Mouse (Mus musculus): Measurements from ENCODE around the gene Cth. TPM values are rescaled to one million over a fixed set of nuclear protein-coding genes. Genes with fewer than 3 reads are reported as not detected.

The Cth gene
- polyA plus RNA-seq, 1 experiment from 2014 or later, result 7.5 TPM

DNA sequence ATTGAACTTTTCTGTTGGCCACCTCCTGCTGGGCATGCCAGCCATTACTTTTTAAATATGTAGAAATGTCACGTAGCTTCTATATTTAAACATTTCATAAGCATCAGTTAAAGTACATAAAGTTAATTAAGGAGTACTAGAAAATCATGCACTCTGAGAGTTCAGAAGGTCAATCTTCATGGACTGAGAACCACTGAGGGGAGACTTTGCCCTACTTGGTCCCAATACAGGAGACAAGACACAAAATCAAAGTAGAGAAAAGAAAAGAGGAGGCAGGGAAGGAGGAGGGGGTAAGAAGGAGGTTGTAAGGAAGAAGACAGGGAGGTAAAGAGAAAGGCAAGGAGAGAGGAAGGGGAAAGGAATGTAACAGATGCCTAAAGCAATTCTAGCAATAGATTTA lies 24.9 kb downstream of the Cth start:
- WGBS, result 90% methylated on average over 1 of the region's 1 CpGs

DNA sequence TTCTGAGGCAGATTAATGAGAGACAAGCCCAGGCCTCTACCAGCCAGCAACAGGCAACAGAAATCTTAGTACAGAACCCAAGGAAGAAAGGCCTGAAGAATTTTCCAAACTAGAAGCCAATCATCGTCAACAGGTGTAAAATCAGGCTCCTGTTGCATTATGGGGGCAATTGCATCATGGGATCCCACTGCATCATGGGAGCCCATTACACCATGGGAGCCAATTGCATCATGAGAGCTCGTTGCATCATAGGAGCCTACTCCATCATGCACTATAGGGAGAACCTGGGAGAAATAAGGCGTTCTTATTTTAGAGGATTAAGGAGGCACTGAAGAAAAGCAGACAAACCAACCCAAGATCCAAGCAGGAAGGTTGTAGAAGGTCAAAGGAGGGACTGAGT lies 27.2 kb downstream of the Cth start:
- H3K27me3 ChIP-seq, result no peaks in the 10 kb centered on the region
- ATAC-seq (ENCODE audit: low FRiP score), result no peak
- no peaks in the 10 kb centered on the region for H3K36me3 ChIP-seq
- no peak overlapping the region for H3K27ac ChIP-seq
- H3K9ac ChIP-seq, result no peak overlapping the region
- 92% methylated on average over 3 of the region's 3 CpGs for WGBS
- H3K4me2 ChIP-seq (replicated peaks), result no peak overlapping the region
- H3K9me3 ChIP-seq (replicated peaks), result no peaks in the 10 kb centered on the region
- no peaks in the 10 kb centered on the region for H3K4me1 ChIP-seq
- no peak overlapping the region for H3K4me3 ChIP-seq

More for the DNA sequence above, 24.9 kb downstream of the Cth start:
- H3K4me2 ChIP-seq (replicated peaks), result no peak overlapping the region
- H3K36me3 ChIP-seq, result no peaks in the 10 kb centered on the region
- H3K4me3 ChIP-seq, result no peak overlapping the region
- ATAC-seq (ENCODE audit: low FRiP score), result no peak
- no peaks in the 10 kb centered on the region for H3K9me3 ChIP-seq (replicated peaks)
- no peak overlapping the region for H3K27ac ChIP-seq
- no peak overlapping the region for H3K9ac ChIP-seq
- H3K4me1 ChIP-seq, result no peaks in the 10 kb centered on the region
- H3K27me3 ChIP-seq, result no peaks in the 10 kb centered on the region

DNA sequence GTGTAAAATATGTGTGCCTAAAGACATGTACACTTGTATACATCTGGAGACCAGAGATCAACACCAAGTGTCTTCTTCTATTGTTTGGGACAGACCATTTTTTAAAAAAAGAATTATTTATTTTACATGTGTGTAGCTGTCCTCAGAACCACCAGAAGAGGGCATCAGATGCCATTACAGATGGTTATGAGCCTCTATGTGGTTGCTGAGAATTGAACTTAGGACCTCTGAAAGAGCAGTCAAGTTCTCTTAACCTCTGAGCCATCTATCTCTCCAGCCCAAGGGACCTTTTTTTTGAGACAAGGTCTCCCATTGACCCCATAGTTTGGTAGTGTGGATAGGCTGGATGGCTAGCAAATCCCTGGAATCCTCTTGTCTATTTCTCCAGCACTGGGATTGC lies 33.1 kb downstream of the Cth start:
- no peak for ATAC-seq (ENCODE audit: low FRiP score)
- Histone ChIP-seq H3K4me1 (no peaks in the 10 kb centered on the region), H3K4me3 (no peak overlapping the region), H3K27me3 (no peaks in the 10 kb centered on the region), H3K9ac (no peak overlapping the region), H3K27ac (no peak overlapping the region), H3K4me2 (replicated peaks) (no peak overlapping the region), H3K36me3 (no peaks in the 10 kb centered on the region), H3K9me3 (replicated peaks) (no peaks in the 10 kb centered on the region)

DNA sequence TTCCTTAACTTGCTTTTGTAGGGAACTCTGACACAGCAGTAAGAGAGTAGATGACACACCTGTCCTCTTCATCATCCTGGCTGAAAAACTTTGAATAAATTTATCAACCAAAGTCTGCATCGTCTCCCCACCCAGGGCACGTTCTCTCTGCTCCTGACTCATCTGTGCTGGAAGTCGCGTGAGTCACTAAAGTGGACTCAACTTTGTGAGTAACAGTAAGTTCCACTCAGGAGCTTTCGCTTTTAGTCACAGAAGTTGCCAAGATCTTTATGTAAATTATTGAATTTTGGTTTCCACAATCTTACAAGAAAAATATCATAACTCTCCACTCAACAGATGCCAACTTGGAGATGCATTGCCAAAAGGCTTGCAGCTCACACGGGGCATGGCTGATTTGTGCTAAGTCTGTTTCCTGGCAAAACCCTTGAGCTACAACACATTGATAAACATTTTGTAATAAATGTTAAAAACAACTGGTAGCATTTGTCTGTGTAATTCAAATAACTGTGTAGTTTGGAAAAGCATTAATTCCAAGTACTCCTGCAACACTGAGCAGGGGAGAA lies 40.7 kb downstream of the Cth start:
- Histone ChIP-seq H3K27ac (no peak overlapping the region), H3K9ac (no peak overlapping the region), H3K36me3 (no peaks in the 10 kb centered on the region), H3K4me2 (replicated peaks) (no peak overlapping the region), H3K9me3 (replicated peaks) (no peaks in the 10 kb centered on the region), H3K27me3 (no peaks in the 10 kb centered on the region), H3K4me3 (no peak overlapping the region), H3K4me1 (no peaks in the 10 kb centered on the region)
- 93% methylated on average over 6 of the region's 6 CpGs for WGBS
- ATAC-seq (ENCODE audit: low FRiP score), result no peak

DNA sequence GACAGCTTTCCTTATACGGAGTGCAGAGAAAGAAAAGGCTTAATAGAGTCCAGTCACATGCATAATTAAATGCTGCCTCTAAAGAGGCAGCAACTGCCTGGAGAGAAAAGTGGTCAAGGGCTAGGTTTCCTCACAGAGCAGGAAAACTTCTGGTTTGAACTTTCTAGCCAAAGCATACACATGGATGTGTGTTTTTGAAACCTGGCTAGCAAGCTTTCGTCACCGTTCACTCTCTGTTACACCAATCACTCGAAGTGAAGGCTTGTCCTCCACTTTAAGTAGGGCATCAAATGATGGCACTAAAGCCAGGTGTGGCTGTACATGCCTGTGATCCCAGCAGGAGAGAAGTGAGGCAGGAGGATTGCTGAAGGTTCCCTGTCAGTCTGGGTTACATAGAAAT lies 41.8 kb downstream of the Cth start:
- Histone ChIP-seq H3K36me3 (no peaks in the 10 kb centered on the region), H3K4me1 (no peaks in the 10 kb centered on the region), H3K4me3 (no peak overlapping the region), H3K9ac (no peak overlapping the region), H3K4me2 (replicated peaks) (no peak overlapping the region), H3K27me3 (no peaks in the 10 kb centered on the region), H3K9me3 (replicated peaks) (no peaks in the 10 kb centered on the region), H3K27ac (no peak overlapping the region)
- no peak for ATAC-seq (ENCODE audit: low FRiP score)
- WGBS, result 78% methylated on average over 4 of the region's 4 CpGs

DNA sequence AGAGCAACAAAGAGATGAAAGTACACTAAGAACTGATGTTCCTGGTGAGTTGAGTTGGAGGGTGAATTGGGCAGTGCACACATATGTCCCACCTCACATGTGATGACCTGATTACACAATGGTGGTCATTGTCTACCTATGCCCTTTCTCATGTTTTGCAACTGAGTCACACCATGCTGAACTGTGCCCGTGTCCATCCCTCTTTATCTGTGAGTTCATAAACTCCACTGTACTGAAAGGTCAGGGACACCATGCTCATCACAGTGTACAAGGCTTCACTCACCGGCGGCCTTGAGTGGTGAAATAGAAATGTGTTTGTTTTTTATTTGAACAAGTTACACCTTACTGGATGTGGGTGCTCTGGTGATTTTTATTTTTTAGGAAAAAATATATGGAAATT lies 42.9 kb downstream of the Cth start:
- no peak overlapping the region for H3K27ac ChIP-seq
- H3K4me2 ChIP-seq (replicated peaks), result no peak overlapping the region
- ATAC-seq (ENCODE audit: low FRiP score), result no peak
- H3K27me3 ChIP-seq, result no peaks in the 10 kb centered on the region
- WGBS, result 92% methylated on average over 3 of the region's 3 CpGs
- no peak overlapping the region for H3K9ac ChIP-seq
- no peaks in the 10 kb centered on the region for H3K4me1 ChIP-seq
- H3K9me3 ChIP-seq (replicated peaks), result no peaks in the 10 kb centered on the region
- no peak overlapping the region for H3K4me3 ChIP-seq
- no peaks in the 10 kb centered on the region for H3K36me3 ChIP-seq

DNA sequence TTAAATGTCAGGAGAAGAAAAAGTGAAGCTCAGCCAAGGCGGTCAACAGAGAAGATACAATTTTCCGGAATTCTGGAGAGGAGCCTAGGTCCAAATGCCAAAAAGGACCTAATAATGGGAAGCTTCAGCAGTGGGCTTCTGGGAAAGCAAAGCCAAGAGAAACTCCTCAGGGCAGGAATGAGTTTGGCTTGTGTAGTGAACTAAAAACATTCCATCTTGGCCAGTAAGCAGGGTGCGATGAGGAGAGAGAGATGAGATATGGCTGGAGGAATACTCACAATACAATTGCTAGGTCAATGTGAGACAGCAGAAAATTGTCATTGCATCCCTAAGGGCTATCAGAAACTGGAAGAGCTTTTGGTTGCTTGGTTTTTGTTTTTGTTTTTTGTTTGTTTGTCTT lies 43.9 kb downstream of the Cth start:
- 97% methylated on average over 3 of the region's 3 CpGs for WGBS

DNA sequence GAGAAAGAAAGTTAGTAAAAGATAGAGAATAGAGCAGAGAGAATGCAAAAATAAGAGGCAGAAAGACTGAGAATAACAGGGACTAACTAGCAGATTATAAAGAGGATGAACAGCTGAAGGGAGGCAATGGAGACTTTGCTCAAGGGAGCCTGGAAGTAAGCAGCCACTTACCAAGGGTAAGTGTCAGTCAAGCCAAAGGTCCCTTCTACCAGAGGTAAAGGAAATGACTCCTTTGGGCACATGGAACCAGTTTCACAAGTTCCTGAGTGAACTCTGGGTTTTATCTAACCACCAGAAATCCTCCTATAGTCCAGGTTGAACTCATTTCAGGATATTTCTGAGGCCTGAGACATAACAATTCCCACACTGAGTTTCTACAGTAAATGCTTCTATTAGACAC lies 47.0 kb downstream of the Cth start:
- Histone ChIP-seq H3K27ac (no peak overlapping the region), H3K9ac (no peak overlapping the region), H3K27me3 (no peaks in the 10 kb centered on the region), H3K4me2 (replicated peaks) (no peak overlapping the region), H3K4me3 (no peak overlapping the region), H3K9me3 (replicated peaks) (no peaks in the 10 kb centered on the region), H3K4me1 (no peaks in the 10 kb centered on the region), H3K36me3 (no peaks in the 10 kb centered on the region)
- no peak for ATAC-seq (ENCODE audit: low FRiP score)

More for the DNA sequence above, 43.9 kb downstream of the Cth start:
- no peak for ATAC-seq (ENCODE audit: low FRiP score)
- Histone ChIP-seq H3K4me3 (no peak overlapping the region), H3K9ac (no peak overlapping the region), H3K36me3 (no peaks in the 10 kb centered on the region), H3K4me1 (no peaks in the 10 kb centered on the region), H3K27ac (no peak overlapping the region), H3K9me3 (replicated peaks) (no peaks in the 10 kb centered on the region), H3K4me2 (replicated peaks) (no peak overlapping the region), H3K27me3 (no peaks in the 10 kb centered on the region)

DNA sequence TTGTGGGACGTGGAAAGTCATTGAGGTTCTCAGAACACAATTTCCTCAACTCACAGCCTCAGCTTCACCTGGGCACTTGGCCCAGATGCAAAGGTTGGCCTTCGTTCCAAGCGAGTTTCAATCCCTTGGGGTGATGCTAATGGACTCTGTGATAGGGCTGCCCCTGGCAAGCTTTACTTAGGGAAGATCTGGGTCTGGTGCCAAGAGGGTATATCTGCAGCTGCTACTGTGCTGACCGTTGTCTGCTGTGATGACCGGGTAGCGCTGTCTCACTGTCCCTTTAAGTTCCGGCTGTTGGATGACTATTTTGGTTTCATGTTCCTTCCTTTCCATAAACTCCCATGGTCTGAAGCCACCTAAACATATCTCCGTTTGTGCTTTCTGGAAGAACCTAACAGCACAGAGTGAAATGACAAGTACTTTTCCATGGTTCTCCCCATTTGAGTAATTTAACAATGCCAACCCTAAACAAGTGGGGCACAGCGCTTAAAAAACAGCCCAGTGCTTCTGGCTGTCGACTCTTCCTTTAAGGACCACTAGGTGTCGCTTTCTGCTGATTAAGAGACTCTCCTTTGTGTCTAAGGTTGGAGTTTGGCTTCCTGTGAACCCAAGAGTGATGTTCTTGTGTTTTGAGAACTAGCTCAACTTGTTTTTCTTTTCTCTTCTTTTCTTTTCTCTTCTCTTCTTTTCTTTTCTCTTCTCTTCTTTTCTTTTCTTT lies 48.3 kb downstream of the Cth start:
- Histone ChIP-seq H3K4me2 (replicated peaks) (no peak overlapping the region), H3K27me3 (no peaks in the 10 kb centered on the region), H3K9ac (no peak overlapping the region), H3K36me3 (no peaks in the 10 kb centered on the region), H3K4me1 (no peaks in the 10 kb centered on the region), H3K9me3 (replicated peaks) (no peaks in the 10 kb centered on the region), H3K27ac (no peak overlapping the region), H3K4me3 (no peak overlapping the region)
- WGBS, result 54% methylated on average over 11 of the region's 11 CpGs
- ATAC-seq (ENCODE audit: low FRiP score), result no peak; the same call in 1 of the 2 replicates

DNA sequence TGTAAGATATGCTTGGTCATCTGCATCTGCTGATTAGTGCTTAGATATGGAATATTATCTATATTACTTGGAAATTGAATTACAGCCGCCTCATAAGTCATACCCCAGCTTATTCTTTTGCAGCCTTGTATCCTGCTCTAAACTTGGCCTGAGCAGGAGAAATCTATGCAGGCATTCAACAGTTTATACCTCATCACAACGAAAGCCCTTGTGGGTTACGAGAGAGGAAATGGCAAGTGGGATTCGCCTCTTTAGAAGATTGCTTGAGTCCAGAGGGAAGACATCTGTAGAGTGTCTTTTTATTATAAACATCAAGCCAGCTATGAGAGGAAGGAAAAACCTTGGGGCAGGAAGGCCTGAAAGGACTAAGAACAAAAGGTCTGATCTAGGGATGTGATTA lies 52.0 kb downstream of the Cth start:
- Histone ChIP-seq H3K4me1 (no peaks in the 10 kb centered on the region), H3K36me3 (no peaks in the 10 kb centered on the region), H3K27ac (no peak overlapping the region), H3K4me3 (no peak overlapping the region), H3K27me3 (no peaks in the 10 kb centered on the region), H3K9me3 (replicated peaks) (no peaks in the 10 kb centered on the region), H3K9ac (no peak overlapping the region), H3K4me2 (replicated peaks) (no peak overlapping the region)
- ATAC-seq (ENCODE audit: low FRiP score), result no peak
- WGBS, result 87% methylated on average over 4 of the region's 4 CpGs

DNA sequence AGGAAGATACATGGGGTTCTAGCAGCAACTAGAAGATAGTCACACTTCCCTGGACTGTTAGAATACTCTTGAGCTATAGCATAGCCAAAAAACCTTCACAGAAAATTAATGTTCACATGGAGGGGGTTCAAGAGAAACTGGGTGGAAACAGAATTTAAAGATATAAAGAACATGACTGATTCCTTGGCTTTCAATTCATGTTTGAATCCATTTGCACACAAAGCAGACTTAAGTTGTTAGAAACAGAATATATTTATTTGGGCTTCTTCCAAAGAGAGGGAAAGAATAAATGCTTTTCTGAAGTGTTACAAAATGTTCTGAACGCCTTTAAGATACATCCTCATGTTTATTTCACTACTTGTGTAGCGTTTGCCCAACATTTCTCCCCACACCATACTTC lies 57.0 kb downstream of the Cth start:
- H3K27ac ChIP-seq, result no peak overlapping the region
- H3K4me3 ChIP-seq, result no peak overlapping the region
- no peaks in the 10 kb centered on the region for H3K9me3 ChIP-seq (replicated peaks)
- no peak for ATAC-seq (ENCODE audit: low FRiP score)
- WGBS, result 88% methylated on average over 2 of the region's 2 CpGs
- H3K27me3 ChIP-seq, result no peaks in the 10 kb centered on the region
- no peak overlapping the region for H3K4me2 ChIP-seq (replicated peaks)
- no peaks in the 10 kb centered on the region for H3K4me1 ChIP-seq
- H3K36me3 ChIP-seq, result no peaks in the 10 kb centered on the region
- H3K9ac ChIP-seq, result no peak overlapping the region

DNA sequence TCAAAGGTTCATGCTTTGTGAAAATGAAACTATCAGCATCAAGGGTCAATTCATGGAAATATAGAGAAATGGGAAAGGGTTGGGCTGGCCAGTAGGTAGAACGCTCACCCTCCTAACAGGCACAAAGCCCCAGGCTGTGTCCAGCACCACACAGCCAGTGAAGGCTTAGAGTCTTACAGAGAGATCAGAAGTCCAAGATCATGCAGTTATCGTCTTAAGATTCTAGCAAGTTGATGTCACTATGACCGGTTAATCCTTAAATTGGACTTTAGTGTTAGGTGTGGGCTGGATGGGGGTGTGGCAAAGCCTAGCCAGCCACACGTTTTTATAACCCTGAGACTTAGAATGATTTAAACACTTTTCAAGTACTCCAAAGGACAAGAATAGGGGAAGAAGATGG lies 58.6 kb downstream of the Cth start:
- Histone ChIP-seq H3K27me3 (no peaks in the 10 kb centered on the region), H3K4me2 (replicated peaks) (no peak overlapping the region), H3K36me3 (no peaks in the 10 kb centered on the region), H3K9ac (no peak overlapping the region), H3K27ac (no peak overlapping the region), H3K4me1 (no peaks in the 10 kb centered on the region), H3K4me3 (no peak overlapping the region), H3K9me3 (replicated peaks) (no peaks in the 10 kb centered on the region)
- WGBS, result 75% methylated on average over 4 of the region's 4 CpGs
- ATAC-seq (ENCODE audit: low FRiP score), result no peak

DNA sequence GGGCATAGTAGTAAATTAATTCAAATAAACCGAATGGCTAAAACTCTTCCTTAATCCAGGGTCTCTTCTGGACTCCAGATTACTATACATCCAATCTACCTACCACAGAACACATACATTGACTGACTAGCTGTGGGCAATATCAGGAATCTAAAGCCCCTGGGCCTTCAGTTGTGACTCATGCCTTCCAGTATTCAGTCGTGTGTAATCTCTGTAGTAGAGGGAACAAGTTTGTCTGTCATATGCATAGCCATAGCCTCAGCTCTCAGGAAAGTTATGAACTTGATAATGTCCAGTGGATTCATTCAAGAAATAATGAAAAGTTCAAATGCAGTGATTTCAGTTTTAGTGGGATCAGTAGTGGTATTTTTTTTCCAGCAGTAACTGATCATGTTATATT lies 59.0 kb downstream of the Cth start:
- Histone ChIP-seq H3K9me3 (replicated peaks) (no peaks in the 10 kb centered on the region), H3K4me2 (replicated peaks) (no peak overlapping the region), H3K27me3 (no peaks in the 10 kb centered on the region), H3K27ac (no peak overlapping the region), H3K36me3 (no peaks in the 10 kb centered on the region), H3K4me3 (no peak overlapping the region), H3K4me1 (no peaks in the 10 kb centered on the region), H3K9ac (no peak overlapping the region)
- no peak for ATAC-seq (ENCODE audit: low FRiP score)
- WGBS, result 85% methylated on average over 2 of the region's 2 CpGs
